Mouse (Mus musculus): ENCODE measurements around the gene Trh. TPM values are rescaled to one million over a fixed set of nuclear protein-coding genes. Genes with fewer than 3 reads are reported as not detected.

Gene Trh
- total and polyA plus RNA-seq, 3 experiments = not detected

DNA sequence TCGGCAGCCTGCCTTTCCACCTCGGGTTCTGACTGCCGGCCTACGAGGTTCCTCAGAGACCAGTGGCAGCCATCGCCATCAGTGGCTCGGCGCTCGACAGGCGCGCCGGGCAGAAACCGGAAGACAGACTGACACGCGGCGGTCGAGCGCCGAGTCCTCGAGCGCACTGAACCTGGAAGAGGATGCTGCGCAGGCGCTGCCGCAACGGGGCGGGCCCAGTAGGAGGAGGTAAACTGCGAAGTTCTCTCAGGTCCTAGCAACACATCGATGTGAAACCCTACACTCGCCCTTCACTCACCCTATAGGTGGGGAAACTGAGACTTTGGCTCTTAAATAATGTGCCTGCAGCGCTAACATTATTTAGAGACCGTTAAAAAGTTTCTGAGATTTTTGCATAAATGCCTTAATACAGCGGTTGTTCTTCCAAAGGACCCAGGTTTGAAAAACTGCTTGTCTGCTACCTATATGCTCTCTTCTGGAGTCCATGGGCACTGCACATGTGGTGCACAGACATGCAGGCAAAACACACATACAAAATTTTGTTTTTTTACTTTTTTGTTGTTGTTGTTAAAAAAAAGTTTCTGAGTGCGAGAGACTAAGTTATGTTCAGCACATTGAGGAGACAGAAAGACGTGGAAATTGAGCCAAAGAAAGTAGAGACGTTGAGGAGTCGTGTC, 29.5 kb downstream of the Trh start, which contains the start of gene Rbsn:
Gene Rbsn (minus strand): TSS at position 153 of the 677 bp plus-strand sequence.
- TF ChIP-seq TAL1 (conservative IDR thresholded peaks at IDR 0.05; ENCODE audit: low read depth, low read length) (no peak), POLR2AphosphoS5 (IDR thresholded peaks at IDR 0.05; ENCODE audit: insufficient replicate concordance, low read depth, low read length) (no peak), GATA2 (IDR thresholded peaks at IDR 0.05; ENCODE audit: borderline replicate concordance, low read depth, low read length) (no peak), CTCF (IDR thresholded peaks at IDR 0.05; ENCODE audit: low read depth, low read length) (no peak), GATA1 (IDR thresholded peaks at IDR 0.05; ENCODE audit: borderline replicate concordance, low read length) (no peak)
- ATAC-seq (ENCODE audit: extremely low read depth, insufficient number of reproducible peaks, low FRiP score, poor library complexity, severe bottlenecking) (peak; percentile 93), DNase-seq (ENCODE audit: low spot score) (peak; percentile 82)
- peaks cover 17% of the 10 kb centered on the region for H3K4me1 ChIP-seq (ENCODE audit: insufficient read depth, low read depth, low read length)
- peaks cover 24% of the 10 kb centered on the region for H3K36me3 ChIP-seq (replicated peaks)
- peak within 1 kb of the TSS; percentile 99 for H3K4me3 ChIP-seq (ENCODE audit: low read depth, low read length)
- H3K9me3 ChIP-seq (replicated peaks) = no peaks in the 10 kb centered on the region
- peaks cover 11% of the 10 kb centered on the region for H3K27me3 ChIP-seq (ENCODE audit: insufficient read depth, low read length)

DNA sequence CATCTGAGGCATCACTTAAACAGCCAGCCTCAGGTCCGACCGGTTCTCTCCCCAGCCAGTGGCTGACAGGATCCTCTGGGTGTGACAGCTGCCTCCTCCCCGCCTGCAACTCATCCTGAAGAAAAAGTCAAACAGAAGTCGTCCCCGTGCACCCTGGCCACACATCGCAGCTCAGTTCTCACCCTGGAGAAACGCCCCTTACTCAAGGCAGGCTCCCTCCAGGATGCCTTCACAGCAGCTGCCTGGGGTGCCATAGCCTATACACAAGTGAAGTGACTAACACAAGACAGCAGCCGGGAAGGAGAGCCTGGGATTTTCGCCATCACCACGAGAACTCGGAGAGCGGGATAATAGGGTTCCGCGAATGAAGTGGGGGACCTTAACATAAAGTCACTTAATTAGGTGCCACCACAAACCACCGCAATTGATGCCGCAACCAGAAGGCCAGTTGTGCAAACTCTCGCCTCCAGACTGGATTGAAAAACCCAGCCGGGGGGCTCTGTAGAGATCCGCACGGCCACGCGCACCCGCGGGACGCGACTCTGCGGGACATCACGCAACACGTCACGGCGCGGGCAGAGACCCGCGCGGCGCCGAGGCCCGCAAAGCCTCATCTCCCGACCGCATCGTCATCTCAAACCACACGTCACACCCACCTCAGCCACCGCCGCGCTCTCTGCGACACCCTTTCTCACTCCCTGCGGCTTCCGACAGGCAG, 30.2 kb downstream of the Trh start:
- Histone ChIP-seq H3K36me3 (replicated peaks) (peaks cover 31% of the 10 kb centered on the region), H3K4me1 (ENCODE audit: insufficient read depth, low read depth, low read length) (peaks cover 20% of the 10 kb centered on the region), H3K4me3 (ENCODE audit: low read depth, low read length) (peak overlapping the region; percentile 99), H3K27me3 (ENCODE audit: insufficient read depth, low read length) (peaks cover 7% of the 10 kb centered on the region), H3K9me3 (replicated peaks) (no peaks in the 10 kb centered on the region)
- DNase-seq (ENCODE audit: low spot score) = peak; percentile 42
- no peak for TF ChIP-seq CTCF (IDR thresholded peaks at IDR 0.05; ENCODE audit: low read depth, low read length)
- no peak for TF ChIP-seq POLR2AphosphoS5 (IDR thresholded peaks at IDR 0.05; ENCODE audit: insufficient replicate concordance, low read depth, low read length)
- no peak for TF ChIP-seq GATA1 (IDR thresholded peaks at IDR 0.05; ENCODE audit: borderline replicate concordance, low read length)
- no peak for TF ChIP-seq TAL1 (conservative IDR thresholded peaks at IDR 0.05; ENCODE audit: low read depth, low read length)
- TF ChIP-seq GATA2 (IDR thresholded peaks at IDR 0.05; ENCODE audit: borderline replicate concordance, low read depth, low read length) = no peak
- peak; percentile 19; the same call in 1 of the 2 replicates for ATAC-seq (ENCODE audit: extremely low read depth, insufficient number of reproducible peaks, low FRiP score, poor library complexity, severe bottlenecking)

GRCm38 (mm10) chr6:92199414-92199813, 45.0 kb downstream of the Trh start:
- H3K9me3 ChIP-seq (replicated peaks) = no peaks in the 10 kb centered on the region
- ATAC-seq (ENCODE audit: extremely low read depth, insufficient number of reproducible peaks, low FRiP score, poor library complexity, severe bottlenecking) (no peak), DNase-seq (ENCODE audit: low spot score) (no peak)
- no peaks in the 10 kb centered on the region for H3K4me1 ChIP-seq (ENCODE audit: insufficient read depth, low read depth, low read length)
- no peak for TF ChIP-seq GATA1 (IDR thresholded peaks at IDR 0.05; ENCODE audit: borderline replicate concordance, low read length)
- TF ChIP-seq TAL1 (conservative IDR thresholded peaks at IDR 0.05; ENCODE audit: low read depth, low read length) = no peak
- no peak for TF ChIP-seq POLR2AphosphoS5 (IDR thresholded peaks at IDR 0.05; ENCODE audit: insufficient replicate concordance, low read depth, low read length)
- no peak for TF ChIP-seq GATA2 (IDR thresholded peaks at IDR 0.05; ENCODE audit: borderline replicate concordance, low read depth, low read length)
- no peak for TF ChIP-seq CTCF (IDR thresholded peaks at IDR 0.05; ENCODE audit: low read depth, low read length)
- H3K36me3 ChIP-seq (replicated peaks) = peaks cover 84% of the 10 kb centered on the region
- no peak overlapping the region for H3K4me3 ChIP-seq (ENCODE audit: low read depth, low read length)
- no peaks in the 10 kb centered on the region for H3K27me3 ChIP-seq (ENCODE audit: insufficient read depth, low read length)

Other genes with a start within 250 kb of the Trh start
- 48.0 and 60.9 TPM in 2 replicates for gene Nr2c2, start 153.3 kb downstream of the Trh start, total RNA-seq (2014; fragmentation: Nextera tagmentation)
- 43.1 and 47.9 TPM in 2 replicates for gene Nr2c2, start 153.3 kb downstream of the Trh start, total RNA-seq (2017)
- gene Nr2c2, start 153.3 kb downstream of the Trh start, polyA plus RNA-seq (2012) = 4.5 and 5.6 TPM in 2 replicates
- 12.3 and 15.8 TPM in 2 replicates for gene Mrps25, start 60.6 kb downstream of the Trh start, total RNA-seq (2014; fragmentation: Nextera tagmentation)
- 89.3 and 105 TPM in 2 replicates for gene Mrps25, start 60.6 kb downstream of the Trh start, total RNA-seq (2017)
- 9.0 and 11.9 TPM in 2 replicates for gene Mrps25, start 60.6 kb downstream of the Trh start, polyA plus RNA-seq (2012)
- gene Rbsn, start 29.7 kb downstream of the Trh start, total RNA-seq (2014; fragmentation: Nextera tagmentation) = 17.9 and 31.5 TPM in 2 replicates
- gene Rbsn, start 29.7 kb downstream of the Trh start, total RNA-seq (2017) = 20.1 TPM in 2 replicates
- 5.3 and 6.2 TPM in 2 replicates for gene Rbsn, start 29.7 kb downstream of the Trh start, polyA plus RNA-seq (2012)

All from G1E (cell line).